Mouse (Mus musculus) cerebellum, postnatal 25 days (tissue): ENCODE measurements around the gene Fam193a.

Experiments
- DNase-seq, 2 experiments: peaks; one replicate each; pipeline ENCODE4 v3.0.0; 2021; ENCODE audit warnings: mixed read lengths in 2 of 2

Gene Fam193a

DNA sequence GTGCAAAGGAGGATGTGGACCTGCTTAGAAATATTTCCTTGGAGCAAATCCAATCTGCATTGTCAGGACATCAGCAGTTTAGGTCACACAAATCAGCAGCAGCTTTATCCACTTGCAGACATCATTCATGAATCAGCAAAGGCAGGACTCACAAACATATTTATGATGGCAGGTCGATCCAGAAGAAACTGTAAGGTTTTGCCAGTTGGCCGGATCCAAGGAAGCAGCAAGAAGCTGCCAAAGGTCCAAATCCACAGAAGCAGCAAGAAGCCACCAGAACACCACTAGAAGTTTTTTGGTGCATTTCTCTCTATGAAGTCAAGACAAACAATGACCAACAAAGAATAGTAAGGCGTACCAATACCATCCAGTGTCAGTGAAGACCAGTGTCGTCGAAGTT lies 15.9 kb downstream of the Fam193a start:
- no peak for DNase-seq

DNA sequence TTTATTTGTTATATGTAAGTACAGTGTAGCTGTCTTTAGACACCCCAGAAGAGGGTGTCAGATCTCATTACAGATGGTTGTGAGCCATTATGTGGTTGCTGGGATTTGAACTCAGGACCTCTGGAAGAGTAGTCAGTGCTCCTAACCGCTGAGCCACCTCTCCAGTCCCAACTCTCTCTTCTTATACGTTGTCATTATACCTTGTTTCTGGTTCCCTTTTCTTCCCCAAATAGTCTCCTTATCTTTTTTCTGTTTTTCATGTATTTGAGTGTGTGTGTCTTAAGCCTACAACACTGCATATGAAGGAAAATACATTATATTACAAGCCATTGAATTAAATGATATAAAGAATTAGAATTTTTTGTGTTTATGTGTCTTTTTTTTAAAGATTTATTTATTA lies 17.0 kb downstream of the Fam193a start:
- no peak for DNase-seq

DNA sequence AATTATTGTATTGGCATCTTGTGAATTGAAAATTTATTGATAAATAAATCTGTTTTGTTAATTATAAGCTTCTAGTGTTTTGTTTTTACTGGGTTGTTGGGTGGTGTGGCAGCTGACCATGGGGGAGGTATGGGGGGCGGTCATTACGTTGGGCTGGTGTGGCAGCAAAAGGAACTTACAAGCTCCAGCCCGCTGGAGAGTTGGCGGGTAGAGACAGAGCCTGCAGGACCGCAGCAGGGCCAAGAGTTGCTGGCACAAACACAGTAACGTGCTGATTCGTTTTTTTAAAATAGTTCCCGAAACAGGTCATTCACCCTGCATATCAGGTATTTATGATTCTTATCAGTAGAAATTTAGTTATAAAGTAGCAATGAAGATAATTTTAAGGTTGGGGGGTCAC lies 23.5 kb downstream of the Fam193a start:
- DNase-seq, result peak; percentile 39 to 45

DNA sequence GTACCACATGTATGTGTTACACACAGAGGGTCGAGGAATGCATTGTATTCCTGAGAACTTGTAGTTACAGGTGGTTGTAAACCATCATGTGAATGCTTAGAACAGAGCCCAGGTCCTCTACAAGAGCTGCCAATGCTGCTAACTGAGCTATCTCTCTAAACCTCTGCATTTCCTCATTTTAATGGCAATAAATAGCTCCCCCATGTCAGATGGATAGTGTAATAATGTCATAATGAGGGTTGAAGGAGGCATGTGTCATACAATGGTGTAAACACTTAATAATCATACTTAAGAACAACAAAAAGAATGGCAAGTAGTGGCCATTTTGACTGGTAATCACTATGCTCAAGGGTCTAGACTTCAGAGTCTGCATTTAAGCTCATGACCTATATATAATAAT lies 25.6 kb downstream of the Fam193a start:
- DNase-seq, result no peak

DNA sequence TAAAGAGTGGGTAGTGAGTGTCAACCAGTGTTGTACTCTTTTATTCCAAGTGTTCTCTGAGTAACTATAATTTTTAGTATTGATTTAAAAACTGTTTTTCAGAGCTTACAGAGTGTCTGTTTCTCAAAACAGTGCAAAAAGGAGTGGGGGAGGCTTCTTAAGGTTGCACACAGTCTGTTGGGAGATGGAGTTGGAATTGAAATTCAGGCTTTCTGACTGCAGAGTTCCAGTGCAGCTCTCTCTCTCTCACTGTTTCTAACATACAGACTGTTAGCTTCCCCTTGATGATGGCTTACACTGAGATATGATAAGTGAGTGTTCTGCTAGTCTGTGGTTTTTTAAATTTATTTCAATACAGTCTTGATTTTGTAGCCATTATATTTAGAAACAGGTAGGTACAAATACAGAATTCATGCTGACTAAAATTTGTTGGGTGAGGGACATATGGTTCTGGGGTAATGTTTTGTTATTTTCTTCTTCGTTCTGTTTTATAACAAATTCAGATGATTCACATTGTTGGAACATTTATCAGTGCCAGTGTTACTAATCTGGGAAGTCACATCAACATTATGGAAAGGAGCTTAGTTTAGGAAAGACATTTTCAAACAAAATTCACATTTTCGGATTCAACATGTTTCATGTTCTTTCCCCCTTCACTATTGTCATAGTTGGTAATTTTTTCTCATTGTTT lies 26.3 kb downstream of the Fam193a start:
- DNase-seq, result no peak

DNA sequence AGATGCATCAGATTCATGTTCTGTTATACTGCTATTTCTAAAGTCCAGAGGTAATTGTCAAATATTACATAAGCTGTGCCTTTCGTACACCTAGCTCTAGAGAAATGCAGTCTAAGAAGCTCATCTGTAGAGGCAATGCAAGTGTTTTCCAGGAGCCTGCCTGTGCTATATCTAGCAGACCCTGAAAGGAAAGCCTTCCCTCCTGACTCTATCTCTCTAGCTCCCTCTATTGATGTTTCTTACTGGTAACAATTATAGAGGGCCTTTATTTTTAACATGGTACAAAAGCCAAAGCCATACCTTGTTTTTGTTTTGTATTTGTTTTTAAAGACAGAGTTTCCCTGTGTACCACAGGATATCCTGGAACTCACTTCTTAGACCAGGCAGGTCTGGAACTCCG lies 28.1 kb downstream of the Fam193a start:
- DNase-seq, result no peak

DNA sequence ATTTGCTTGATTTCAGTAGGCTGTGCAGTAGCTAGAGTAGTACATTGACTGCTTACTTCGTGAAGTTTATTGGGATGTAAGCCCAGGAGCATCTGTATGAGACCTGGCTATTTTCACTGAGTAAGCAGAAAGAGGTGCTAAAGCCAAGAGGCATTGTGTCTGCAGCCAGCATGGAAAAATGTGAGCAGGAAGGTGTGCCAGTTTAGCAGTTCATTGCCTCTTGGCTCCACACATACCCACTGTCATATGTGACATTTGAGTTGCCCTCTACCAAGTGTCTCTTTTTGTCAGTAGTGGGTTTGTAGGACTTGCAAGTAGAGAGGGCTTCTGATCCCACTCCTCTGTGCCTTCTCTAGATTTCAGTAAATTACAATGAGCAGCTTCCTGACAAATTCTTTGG lies 28.6 kb downstream of the Fam193a start:
- DNase-seq, result peak; percentile 44 to 55

DNA sequence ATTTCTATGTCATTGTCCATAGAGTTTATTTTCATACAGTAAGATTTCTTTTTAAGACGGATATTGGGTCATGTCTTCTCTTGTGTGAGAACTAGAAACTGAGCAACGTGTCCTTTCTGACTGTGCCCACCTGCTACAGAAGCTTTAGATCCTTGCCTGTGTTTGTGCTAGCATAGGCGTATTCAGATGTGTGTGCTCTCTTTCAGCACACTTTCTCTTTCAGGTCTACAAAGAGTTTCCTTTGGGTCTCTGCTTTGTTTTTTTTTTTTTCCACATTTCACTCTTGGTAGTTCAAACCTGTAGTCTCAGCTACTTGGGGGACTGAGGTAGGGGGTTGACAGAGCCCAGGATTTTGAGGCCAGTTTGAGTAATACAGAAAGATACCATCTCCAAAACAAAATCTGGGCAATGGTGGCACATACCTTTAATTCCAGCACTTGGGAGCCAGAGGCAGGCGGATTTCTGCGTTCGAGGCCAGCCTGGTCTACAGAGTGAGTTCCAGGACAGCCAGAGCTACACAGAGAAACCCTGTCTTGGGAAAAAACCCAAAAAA lies 37.7 kb downstream of the Fam193a start:
- DNase-seq, result no peak

DNA sequence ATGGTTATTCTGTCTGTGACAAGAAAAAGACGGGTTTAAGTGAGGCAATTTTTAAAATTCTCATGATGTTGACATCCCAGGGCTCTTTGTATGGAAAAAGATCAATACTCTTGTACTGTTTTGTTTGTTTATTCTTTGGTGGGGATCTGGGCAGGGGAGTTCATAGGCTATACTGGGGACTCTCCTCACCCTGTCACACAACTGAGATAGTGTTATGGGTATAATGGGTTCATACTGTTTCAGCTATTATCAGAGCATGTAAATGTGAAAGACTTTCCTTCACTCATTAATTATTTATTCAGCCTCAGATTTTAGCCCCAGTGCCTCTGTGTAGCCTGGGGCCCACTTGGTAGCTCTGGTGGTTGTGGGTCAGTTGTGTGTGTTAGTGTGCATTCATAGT lies 39.3 kb downstream of the Fam193a start:
- no peak for DNase-seq

DNA sequence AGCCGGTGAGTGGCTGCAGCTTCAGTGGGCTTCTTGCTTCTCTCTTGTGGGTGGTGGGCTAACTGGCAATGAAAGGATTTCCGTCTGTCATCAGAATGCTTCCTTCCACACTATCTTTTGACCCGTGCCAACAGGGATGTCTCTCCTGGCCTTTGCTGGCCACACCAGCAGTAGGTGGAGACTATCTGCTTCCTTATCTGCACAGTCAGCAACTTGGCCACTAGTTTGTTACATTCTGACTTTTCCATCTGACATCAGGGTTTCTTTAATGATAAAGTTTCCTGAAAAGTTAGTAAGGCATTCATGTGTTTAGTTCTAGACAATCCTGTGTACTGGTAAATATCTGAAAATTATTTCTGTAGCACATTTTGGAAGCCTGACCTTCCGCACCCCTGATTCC lies 41.1 kb downstream of the Fam193a start:
- peak in 1 of 2 experiments; percentile 48 for DNase-seq

DNA sequence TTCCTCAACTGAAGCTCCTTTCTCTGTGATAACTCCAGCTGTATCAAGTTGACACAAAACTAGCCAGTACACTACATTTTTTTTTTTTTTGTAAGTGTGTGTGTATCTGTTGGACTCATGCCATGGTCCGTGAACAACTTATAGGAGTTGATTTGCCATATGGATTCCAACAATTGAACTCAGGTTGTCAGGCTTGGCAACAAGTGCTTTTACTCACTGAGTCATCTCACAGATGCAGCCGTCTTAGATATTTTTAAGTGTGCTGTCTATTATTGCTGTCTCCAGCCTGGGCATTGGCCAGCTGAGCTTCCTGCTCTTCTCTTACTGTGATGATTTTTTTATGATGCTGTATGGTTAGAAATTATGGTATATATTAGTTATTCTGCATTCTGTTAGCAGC lies 44.2 kb downstream of the Fam193a start:
- no peak for DNase-seq

DNA sequence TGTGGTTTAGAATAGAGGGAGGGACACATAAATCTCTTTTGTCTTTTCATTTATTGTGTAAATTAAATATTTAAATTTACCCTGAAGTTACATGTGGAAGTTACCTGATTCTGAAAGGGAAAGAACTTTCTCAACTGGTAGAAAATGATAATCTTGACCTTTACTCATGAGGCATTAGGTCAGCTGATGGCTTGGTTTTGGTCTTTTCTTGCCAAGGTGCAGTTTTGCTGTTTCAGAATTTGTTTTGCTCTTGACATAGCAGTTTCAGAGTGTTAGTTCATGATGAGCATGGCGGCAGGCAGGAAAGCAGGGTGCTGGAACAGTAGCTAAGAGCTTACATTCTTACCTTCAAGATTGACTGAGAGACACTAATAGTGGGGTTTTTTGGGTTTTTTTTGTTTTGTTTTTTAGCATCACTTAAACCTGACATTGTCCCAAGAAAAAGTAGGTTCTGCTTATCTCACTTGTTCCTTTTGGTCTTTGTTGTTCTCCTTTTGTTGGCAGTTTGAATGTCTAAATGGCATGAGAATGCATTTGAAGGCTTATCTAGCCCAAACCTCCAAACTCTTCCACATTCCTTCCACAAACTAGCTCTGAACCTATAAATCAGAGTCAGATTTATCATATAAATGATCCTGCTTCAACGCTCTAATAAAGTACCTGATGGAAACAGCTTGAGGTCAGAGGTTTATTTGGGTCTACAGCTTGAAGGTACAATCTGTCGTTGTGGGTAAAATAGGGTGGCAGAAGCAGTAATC lies 47.7 kb downstream of the Fam193a start:
- DNase-seq, result no peak

DNA sequence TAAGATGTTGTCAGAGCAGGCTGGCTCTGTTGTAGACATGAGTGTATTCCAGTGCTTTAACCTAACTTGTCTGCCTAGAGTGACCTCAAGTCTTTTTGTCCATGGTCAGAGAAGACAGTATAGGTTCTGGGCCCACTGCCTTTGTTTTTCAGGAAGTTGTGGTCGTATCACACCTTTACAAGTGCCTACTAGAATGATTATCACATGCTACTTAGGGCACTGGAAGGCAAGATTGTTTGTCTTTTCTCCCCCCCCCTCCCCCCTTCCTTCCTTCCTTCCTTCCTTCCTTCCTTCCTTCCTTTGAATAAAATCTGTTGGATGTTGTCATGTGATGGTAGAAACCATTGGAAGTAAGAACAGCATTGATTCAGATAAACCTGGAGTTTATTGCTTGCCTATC lies 49.5 kb downstream of the Fam193a start:
- DNase-seq, result no peak

DNA sequence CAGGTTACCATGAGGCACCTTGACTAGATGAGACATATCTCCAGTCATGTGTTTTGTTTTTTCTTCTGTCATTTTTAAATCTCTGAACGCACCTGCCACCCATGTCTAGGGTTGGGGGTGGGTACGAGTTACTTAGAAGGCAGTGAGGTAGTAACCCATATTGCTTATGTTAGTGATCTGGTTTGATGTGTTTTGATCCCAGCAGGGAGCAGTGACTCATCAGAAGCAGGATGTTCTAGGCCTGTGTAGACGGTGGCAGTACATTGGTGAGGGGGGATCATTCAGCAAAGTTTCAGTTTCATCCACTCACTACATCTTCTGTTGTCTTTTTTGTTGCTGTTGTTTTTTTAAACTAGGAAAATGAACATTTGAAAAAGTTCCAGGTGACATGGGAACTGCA lies 61.0 kb downstream of the Fam193a start:
- peak; percentile 32 to 40 for DNase-seq

DNA sequence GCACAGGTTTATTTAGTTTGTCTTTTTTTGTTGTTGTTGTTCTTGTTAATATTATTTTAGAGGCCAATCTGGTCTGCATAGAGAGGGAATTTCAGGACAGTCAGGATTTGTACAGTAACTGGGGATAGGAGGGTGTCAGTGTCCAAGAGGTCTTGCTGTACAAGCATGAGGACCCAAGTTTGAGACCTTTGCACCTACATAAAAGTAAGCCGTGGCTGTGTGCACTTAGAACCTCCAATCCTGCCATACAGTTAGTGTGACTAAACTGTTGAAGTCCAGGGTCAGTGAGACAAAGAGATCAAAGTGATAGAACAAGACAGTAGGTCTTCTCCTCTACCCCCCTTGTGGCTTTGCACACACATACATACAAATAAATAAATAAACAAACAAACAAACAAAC lies 64.1 kb downstream of the Fam193a start:
- no peak for DNase-seq

DNA sequence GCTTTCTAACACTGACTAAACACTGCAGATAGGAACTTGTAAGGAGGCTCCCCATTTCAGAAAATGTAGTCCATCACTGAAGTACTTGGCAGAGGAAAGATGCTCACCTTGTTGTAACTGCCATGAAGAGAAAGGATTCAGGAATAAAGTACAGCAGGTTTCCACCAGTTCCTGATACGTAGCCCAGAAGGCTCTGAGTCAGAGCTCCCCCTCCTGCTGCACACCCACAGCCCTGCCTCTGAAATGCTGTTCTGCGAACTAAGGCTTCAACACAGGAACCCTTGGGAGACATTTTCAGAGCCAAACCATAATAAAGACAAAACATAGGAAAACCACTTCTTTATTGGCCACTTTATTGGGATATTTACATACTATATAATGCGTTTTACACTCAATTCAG lies 64.5 kb downstream of the Fam193a start:
- peak in 1 of 2 experiments; percentile 45 for DNase-seq

DNA sequence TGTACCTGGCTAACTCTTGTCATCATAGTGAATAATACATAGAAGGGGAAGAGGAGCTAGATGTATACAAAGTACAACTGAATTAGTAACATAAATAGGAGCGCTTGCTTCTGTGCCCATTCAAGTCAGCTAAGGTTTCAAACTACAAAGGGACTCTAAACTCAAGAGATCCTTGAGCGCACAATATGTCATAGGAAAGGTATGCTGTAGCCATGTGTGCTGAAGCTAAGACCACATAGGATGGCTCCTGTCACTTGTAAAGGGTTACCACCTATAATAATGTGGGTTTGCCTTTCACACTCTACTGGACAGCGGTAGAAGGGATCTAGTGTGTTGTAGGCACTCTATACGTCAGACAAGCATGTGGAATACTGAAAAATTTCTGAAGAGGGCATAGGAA lies 68.3 kb downstream of the Fam193a start:
- DNase-seq, result no peak

DNA sequence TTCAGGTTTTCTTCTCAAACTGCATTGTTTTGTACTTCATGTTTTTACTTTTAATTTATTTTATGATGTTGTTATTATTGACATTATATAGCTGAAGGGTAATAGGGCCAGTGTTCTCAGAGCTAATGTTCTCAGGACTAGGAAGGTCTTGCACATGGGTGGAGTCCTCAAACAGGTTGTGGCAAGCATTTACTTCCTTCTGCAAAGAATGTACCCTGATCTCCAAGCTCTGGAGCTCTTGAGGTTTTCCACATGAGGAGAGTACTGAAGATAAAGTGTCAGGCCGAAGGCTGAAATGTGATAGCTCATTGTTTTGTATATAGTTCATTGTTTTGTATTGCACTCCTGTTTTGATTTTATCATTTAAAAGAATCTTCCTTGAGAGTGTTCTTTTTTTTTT lies 68.9 kb downstream of the Fam193a start:
- DNase-seq, result no peak

DNA sequence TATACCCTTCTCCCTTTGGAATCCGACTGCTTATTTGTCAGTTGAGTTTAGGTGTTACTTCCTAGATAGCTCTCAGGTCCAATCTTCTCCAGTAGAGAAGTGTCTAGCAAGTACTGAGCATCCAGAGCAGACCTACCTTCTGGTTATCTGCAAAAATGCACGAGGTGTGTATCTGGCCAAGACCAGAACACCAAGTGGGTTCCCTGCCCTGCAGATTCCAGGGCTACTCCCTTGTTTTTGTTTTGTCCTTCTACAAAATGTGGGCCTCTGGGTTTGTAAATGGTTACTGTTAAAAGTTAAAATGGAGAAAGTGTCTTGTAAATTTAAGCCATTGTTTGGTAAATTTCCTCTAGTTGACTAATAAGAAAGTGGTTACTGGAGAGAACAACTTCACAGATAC lies 70.0 kb downstream of the Fam193a start:
- no peak for DNase-seq

DNA sequence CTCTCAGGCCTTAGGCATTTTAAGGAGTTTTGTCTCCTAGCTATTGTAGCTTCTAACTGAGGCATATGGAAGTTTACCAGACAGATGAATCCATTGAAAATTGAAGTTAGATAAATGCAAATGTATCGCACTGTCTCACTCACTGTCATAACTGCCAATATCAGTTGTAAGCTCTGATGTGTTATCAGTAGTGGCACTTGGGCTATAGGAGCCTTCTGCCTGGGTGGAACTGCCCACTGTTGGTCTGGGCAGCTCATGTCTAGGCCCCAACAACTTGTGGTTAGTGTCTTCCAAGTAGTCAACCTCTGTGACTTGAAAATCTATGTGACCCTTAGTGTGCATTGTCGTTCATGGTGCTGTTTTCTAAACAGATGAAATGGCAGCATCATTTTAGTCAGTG lies 72.1 kb downstream of the Fam193a start:
- DNase-seq, result no peak

DNA sequence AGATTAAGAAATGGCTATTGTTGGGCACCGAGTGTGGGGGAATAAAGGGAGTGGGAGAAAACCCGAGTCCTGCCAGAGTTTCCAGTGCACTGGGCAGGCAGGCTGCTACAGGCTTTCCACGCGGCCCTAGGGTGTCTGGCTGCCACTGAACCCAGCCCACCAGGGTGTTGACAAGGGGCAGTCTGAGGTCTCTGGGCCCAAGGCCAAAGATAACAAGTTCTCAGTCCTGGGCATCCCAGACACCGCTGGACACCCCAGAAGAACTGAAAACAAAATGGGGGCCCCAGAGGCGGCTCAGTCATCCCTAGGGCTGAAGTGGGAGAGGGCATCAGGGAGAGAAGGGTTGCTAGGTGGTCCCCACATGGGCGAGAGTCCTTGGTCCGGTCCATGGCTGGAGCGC lies 76.5 kb downstream of the Fam193a start:
- DNase-seq, result no peak

DNA sequence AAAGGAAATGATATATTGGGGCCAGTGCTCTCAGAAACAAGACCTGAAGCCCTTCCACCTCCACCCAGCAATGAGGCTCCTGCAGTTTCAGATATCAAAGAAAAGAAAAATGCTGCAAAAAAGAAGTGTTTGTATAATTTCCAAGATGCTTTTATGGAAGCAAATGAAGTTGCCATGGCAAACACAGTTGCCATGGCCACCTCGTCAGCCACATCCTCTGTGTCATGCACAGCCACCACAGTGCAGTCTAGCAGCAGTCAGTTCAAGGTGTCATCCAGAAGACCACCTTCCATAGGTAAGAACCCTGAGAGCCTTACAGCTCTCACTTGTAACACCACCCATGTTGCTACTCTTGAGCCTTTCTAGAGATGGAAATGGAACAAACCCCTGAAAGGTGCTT lies 89.3 kb downstream of the Fam193a start:
- DNase-seq, result no peak

DNA sequence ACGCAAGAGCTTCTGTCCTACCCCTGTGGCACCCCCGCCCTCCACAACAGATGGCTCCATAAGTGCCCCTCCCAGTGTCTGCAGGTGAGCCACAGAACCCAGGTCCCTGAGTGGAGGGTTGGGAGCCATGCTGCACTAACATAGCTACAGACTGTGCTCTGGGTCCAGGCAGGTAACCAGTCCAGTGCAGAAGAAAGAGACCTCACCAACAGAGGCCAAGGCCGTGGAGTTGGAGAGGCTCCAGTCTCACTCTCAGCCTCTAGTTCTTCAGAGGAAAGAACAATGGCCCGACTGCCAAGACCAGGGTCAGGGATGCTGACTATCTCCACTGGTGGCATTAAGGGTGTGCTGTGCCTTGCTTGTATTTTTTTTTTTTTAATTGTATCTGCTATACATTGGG lies 91.6 kb downstream of the Fam193a start:
- DNase-seq, result no peak

DNA sequence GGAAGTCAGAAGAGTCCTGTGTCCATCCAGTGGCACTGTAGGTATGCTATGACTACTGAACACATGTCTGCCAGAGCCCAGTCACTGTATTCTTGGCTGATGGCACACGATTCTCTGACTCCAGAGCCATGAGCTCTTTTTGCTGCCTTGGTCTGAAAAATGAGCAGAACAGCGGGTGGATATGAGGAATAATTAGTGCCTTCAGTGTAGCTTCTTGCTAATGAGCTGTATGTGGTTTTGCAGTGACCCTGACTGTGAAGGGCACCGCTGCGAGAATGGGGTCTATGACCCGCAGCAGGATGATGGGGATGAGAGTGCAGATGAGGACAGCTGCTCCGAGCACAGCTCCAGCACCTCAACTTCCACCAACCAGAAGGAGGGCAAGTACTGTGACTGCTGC lies 92.1 kb downstream of the Fam193a start:
- no peak for DNase-seq

DNA sequence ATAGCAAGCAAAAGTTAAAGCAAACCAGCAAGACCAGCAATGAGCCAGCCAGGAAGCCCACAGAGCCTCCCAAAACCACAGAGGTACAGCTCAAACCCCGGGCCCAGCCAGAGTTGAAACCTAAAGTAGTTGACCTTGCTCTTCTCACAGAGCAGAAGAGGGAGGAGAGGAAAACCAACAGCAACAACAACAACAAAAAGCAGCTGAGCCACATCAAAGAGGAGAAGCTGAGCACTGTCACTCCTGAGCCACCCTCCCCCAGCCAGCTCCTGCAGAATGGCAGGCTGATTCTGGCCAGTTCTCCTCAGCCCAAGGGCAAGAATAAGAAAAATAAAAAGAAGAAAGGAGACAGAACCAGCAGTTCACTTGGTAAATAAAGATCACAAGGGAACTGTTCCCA lies 96.3 kb downstream of the Fam193a start:
- DNase-seq, result no peak
